Mouse (Mus musculus): ENCODE results near the gene Stk38.

DNA sequence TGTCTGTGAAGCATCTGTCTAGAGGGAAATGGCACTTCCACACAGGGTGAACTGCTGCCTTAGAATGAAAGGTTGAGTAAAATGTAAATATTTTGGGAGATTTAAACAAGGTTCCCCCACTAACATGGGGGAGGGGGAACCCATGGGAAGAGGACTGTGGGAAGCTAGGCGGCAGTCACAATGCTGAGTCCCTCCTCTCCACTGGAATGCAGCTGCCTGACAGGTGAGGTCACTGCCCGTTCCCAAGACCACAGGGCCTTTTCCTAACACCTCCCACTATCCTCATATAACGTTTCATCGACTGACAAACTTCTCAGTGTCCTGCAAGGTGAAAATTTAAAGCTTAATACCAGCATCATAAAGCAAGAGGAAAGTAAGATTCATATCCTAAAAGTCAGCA, 25.2 kb downstream of the Stk38 start:
- TF ChIP-seq CHD2 (IDR thresholded peaks at IDR 0.05; ENCODE audit: low read depth, low read length) (no peak), ZC3H11A (IDR thresholded peaks at IDR 0.05; ENCODE audit: borderline replicate concordance, low read depth, low read length) (no peak), ZNF384 (IDR thresholded peaks at IDR 0.05; ENCODE audit: low read depth, low read length) (no peak)
